Mouse (Mus musculus) B cell, adult 2 months (primary cell): Measurements from ENCODE around the gene Susd2.

Experiments
- DNase-seq, 2 experiments: peaks; one replicate each; pipeline ENCODE4 v3.0.0; 2022

Susd2 gene

GRCm38 (mm10) chr10:75643741-75644343 is at the start of gene Susd2:
Gene Susd2 (minus strand): TSS chr10:75644008.
- DNase-seq: peak; percentile 49 to 50

GRCm38 (mm10) chr10:75688598-75688997 is 44.8 kb upstream of the Susd2 start:
- DNase-seq: no peak

GRCm38 (mm10) chr10:75686724-75687123 is 42.9 kb upstream of the Susd2 start:
- no peak for DNase-seq

GRCm38 (mm10) chr10:75684035-75685004 is 40.5 kb upstream of the Susd2 start:
- DNase-seq: no peak

GRCm38 (mm10) chr10:75680574-75681001 is 36.8 kb upstream of the Susd2 start:
- no peak for DNase-seq

- no peak for DNase-seq
Observed at GRCm38 (mm10) chr10:75679204-75679603, 35.4 kb upstream of the Susd2 start.

GRCm38 (mm10) chr10:75677989-75678388 is 34.2 kb upstream of the Susd2 start:
- DNase-seq: no peak

- no peak for DNase-seq
Observed at GRCm38 (mm10) chr10:75677571-75677970, 33.8 kb upstream of the Susd2 start.

GRCm38 (mm10) chr10:75676819-75677565 is 33.2 kb upstream of the Susd2 start:
- no peak for DNase-seq

GRCm38 (mm10) chr10:75676286-75676685 is 32.5 kb upstream of the Susd2 start:
- DNase-seq: no peak

- DNase-seq: no peak
Observed at GRCm38 (mm10) chr10:75675594-75675993, 31.8 kb upstream of the Susd2 start.

GRCm38 (mm10) chr10:75669936-75670335 is 26.1 kb upstream of the Susd2 start:
- no peak for DNase-seq

- peak in 1 of 2 experiments; percentile 65 for DNase-seq
Observed at GRCm38 (mm10) chr10:75667911-75668270, 24.1 kb upstream of the Susd2 start.

GRCm38 (mm10) chr10:75667115-75667910 is 23.5 kb upstream of the Susd2 start:
- DNase-seq: peak; percentile 72 to 76

- peak in 1 of 2 experiments; percentile 10 for DNase-seq
Observed at GRCm38 (mm10) chr10:75666451-75667030, 22.7 kb upstream of the Susd2 start.

- DNase-seq: no peak
Observed at GRCm38 (mm10) chr10:75664673-75665270, 21.0 kb upstream of the Susd2 start.

GRCm38 (mm10) chr10:75662575-75662974 is 18.8 kb upstream of the Susd2 start:
- DNase-seq: no peak

- no peak for DNase-seq
Observed at GRCm38 (mm10) chr10:75661876-75662275, 18.1 kb upstream of the Susd2 start.

- no peak for DNase-seq
Observed at GRCm38 (mm10) chr10:75661381-75661780, 17.6 kb upstream of the Susd2 start.

- DNase-seq: no peak
Observed at GRCm38 (mm10) chr10:75657772-75658171, 14.0 kb upstream of the Susd2 start.

GRCm38 (mm10) chr10:75657165-75657564 is 13.4 kb upstream of the Susd2 start:
- DNase-seq: no peak

GRCm38 (mm10) chr10:75654053-75654452 is 10.2 kb upstream of the Susd2 start:
- no peak for DNase-seq
